Mouse (Mus musculus) intestine, embryonic 15.5 days (tissue): Measurements from ENCODE around the gene Myd88. TPM values are rescaled to one million over a fixed set of nuclear protein-coding genes. Genes with fewer than 3 reads are reported as not detected.

Source experiments
- ATAC-seq: fragments of 200-750 bp; cut with Nextera tagmentation; 2 replicates; pipeline ENCODE4 v1.8.0; 2017; ENCODE audit warnings: moderate TSS enrichment, moderate library complexity
- H3K27ac ChIP-seq: fragments of 300-500 bp; sonication (generic); 2 replicates; pipeline ENCODE4 v1.5.1; 2015; ENCODE audit warnings: mild to moderate bottlenecking, inconsistent platforms
- H3K27me3 ChIP-seq: fragments of 300-500 bp; sonication (generic); replicated peaks from 2 replicates; pipeline ENCODE4 v1.6.1; 2015; ENCODE audit warnings: inconsistent platforms
- H3K36me3 ChIP-seq: fragments of 300-500 bp; sonication (generic); 2 replicates; pipeline ENCODE4 v1.6.1; 2015; ENCODE audit warnings: inconsistent platforms
- H3K4me1 ChIP-seq: fragments of 300-500 bp; sonication (generic); replicated peaks from 2 replicates; pipeline ENCODE4 v1.6.1; 2015; ENCODE audit warnings: inconsistent platforms
- H3K4me2 ChIP-seq: fragments of 300-500 bp; sonication (generic); replicated peaks from 2 replicates; pipeline ENCODE4 v1.6.1; 2015; ENCODE audit warnings: mild to moderate bottlenecking, inconsistent platforms
- H3K4me3 ChIP-seq: fragments of 300-500 bp; sonication (generic); replicated peaks from 2 replicates; pipeline ENCODE4 v1.5.1; 2015; ENCODE audit warnings: inconsistent platforms
- H3K9ac ChIP-seq: fragments of 300-500 bp; sonication (generic); 2 replicates; pipeline ENCODE4 v1.6.1; 2015; ENCODE audit warnings: inconsistent platforms
- H3K9me3 ChIP-seq: fragments of 300-500 bp; sonication (generic); 2 replicates; pipeline ENCODE4 v1.6.1; 2016; ENCODE audit warnings: inconsistent platforms
- WGBS: fragments of 180-500 bp; shearing (Covaris S2); methylation state at CpG from one replicate; pipeline ENCODE4 v1.1.7; 2015; 5-methylcytosine and 5-hydroxymethylcytosine counted together
- polyA plus RNA-seq: library from polyadenylated mRNA; unstranded; fragments of >200 nt; fragmentation: Nextera tagmentation; extraction: Ambion mirVana; gene quantifications from 2 replicates; pipeline ENCODE4 v1.2.1, GENCODE M21; 2015

Myd88 gene
- polyA plus RNA-seq, 1 experiment from 2014 or later = 29.8 TPM

GRCm38 (mm10) chr9:119320946-119321345, 20.3 kb downstream of the Myd88 start:
- H3K27me3 ChIP-seq = no peaks in the 10 kb centered on the region
- no peak for ATAC-seq
- WGBS = 8% methylated on average over 7 of the region's 7 CpGs
- no peaks in the 10 kb centered on the region for H3K36me3 ChIP-seq
- H3K4me2 ChIP-seq = peak overlapping the region; percentile 94
- H3K9me3 ChIP-seq = no peaks in the 10 kb centered on the region
- peak overlapping the region; percentile 81 for H3K9ac ChIP-seq
- peak overlapping the region; percentile 95 for H3K4me3 ChIP-seq
- H3K27ac ChIP-seq = no peak overlapping the region
- H3K4me1 ChIP-seq = peaks cover 7% of the 10 kb centered on the region; the same call in 1 of the 2 replicates

- Histone ChIP-seq H3K27ac (no peak overlapping the region), H3K9ac (no peak overlapping the region), H3K27me3 (no peaks in the 10 kb centered on the region), H3K4me2 (peak overlapping the region; percentile 94), H3K4me3 (no peak overlapping the region), H3K9me3 (no peaks in the 10 kb centered on the region), H3K36me3 (no peaks in the 10 kb centered on the region), H3K4me1 (peaks cover 7% of the 10 kb centered on the region; the same call in 1 of the 2 replicates)
- WGBS = 81% methylated on average over 7 of the region's 7 CpGs
- no peak for ATAC-seq
These were observed 20.8 kb downstream of the Myd88 start for GRCm38 (mm10) chr9:119320446-119320845.

- Histone ChIP-seq H3K27me3 (no peaks in the 10 kb centered on the region), H3K9me3 (no peaks in the 10 kb centered on the region), H3K4me1 (peaks cover 7% of the 10 kb centered on the region; the same call in 1 of the 2 replicates), H3K4me2 (no peak overlapping the region), H3K27ac (no peak overlapping the region), H3K9ac (no peak overlapping the region), H3K36me3 (no peaks in the 10 kb centered on the region), H3K4me3 (no peak overlapping the region)
- 96% methylated on average over 1 of the region's 1 CpGs for WGBS
- no peak for ATAC-seq
These were observed 22.3 kb downstream of the Myd88 start for GRCm38 (mm10) chr9:119318891-119319290.

- no peak overlapping the region for H3K4me3 ChIP-seq
- H3K27ac ChIP-seq = no peak overlapping the region
- no peaks in the 10 kb centered on the region for H3K27me3 ChIP-seq
- no peak overlapping the region for H3K9ac ChIP-seq
- 91% methylated on average over 10 of the region's 10 CpGs for WGBS
- no peaks in the 10 kb centered on the region for H3K36me3 ChIP-seq
- H3K4me1 ChIP-seq = no peaks in the 10 kb centered on the region
- no peak for ATAC-seq
- H3K9me3 ChIP-seq = no peaks in the 10 kb centered on the region
- no peak overlapping the region for H3K4me2 ChIP-seq
These were observed 28.1 kb downstream of the Myd88 start for GRCm38 (mm10) chr9:119313096-119313495.

GRCm38 (mm10) chr9:119309067-119309466, 32.1 kb downstream of the Myd88 start:
- Histone ChIP-seq H3K36me3 (no peaks in the 10 kb centered on the region), H3K27me3 (no peaks in the 10 kb centered on the region), H3K27ac (no peak overlapping the region), H3K4me3 (no peak overlapping the region), H3K9ac (no peak overlapping the region), H3K9me3 (no peaks in the 10 kb centered on the region), H3K4me1 (no peaks in the 10 kb centered on the region), H3K4me2 (no peak overlapping the region)
- ATAC-seq = no peak
- 89% methylated on average over 1 of the region's 1 CpGs for WGBS

GRCm38 (mm10) chr9:119305863-119306262, 35.3 kb downstream of the Myd88 start:
- 0 out of 2 replicates have a peak, but pooled peaks cover 2% of the 10 kb centered on the region for H3K36me3 ChIP-seq
- H3K4me3 ChIP-seq = no peak overlapping the region
- ATAC-seq = no peak
- H3K27ac ChIP-seq = no peak overlapping the region
- 84% methylated on average over 7 of the region's 7 CpGs for WGBS
- H3K9me3 ChIP-seq = no peaks in the 10 kb centered on the region
- H3K9ac ChIP-seq = no peak overlapping the region
- no peaks in the 10 kb centered on the region for H3K27me3 ChIP-seq
- no peak overlapping the region for H3K4me2 ChIP-seq
- no peaks in the 10 kb centered on the region for H3K4me1 ChIP-seq

- Histone ChIP-seq H3K27ac (no peak overlapping the region), H3K27me3 (no peaks in the 10 kb centered on the region), H3K36me3 (0 out of 2 replicates have a peak, but pooled peaks cover 2% of the 10 kb centered on the region), H3K4me2 (no peak overlapping the region), H3K4me1 (0 out of 2 replicates have a peak, but pooled peaks cover 4% of the 10 kb centered on the region), H3K9ac (no peak overlapping the region), H3K9me3 (no peaks in the 10 kb centered on the region), H3K4me3 (no peak overlapping the region)
- ATAC-seq = peak; percentile 61
- 72% methylated on average over 3 of the region's 3 CpGs for WGBS
These were observed 42.6 kb downstream of the Myd88 start for GRCm38 (mm10) chr9:119298563-119298962.

GRCm38 (mm10) chr9:119297696-119298095, 43.5 kb downstream of the Myd88 start:
- 0 out of 2 replicates have a peak, but pooled peaks cover 4% of the 10 kb centered on the region for H3K4me1 ChIP-seq
- no peak for ATAC-seq
- WGBS = 79% methylated on average over 6 of the region's 6 CpGs

GRCm38 (mm10) chr9:119290791-119291190, 50.4 kb downstream of the Myd88 start:
- 94% methylated on average over 3 of the region's 3 CpGs for WGBS
- ATAC-seq = no peak
- no peak overlapping the region for H3K27ac ChIP-seq

More at GRCm38 (mm10) chr9:119297696-119298095, 43.5 kb downstream of the Myd88 start:
- Histone ChIP-seq H3K27me3 (no peaks in the 10 kb centered on the region), H3K9ac (no peak overlapping the region), H3K4me2 (no peak overlapping the region), H3K36me3 (0 out of 2 replicates have a peak, but pooled peaks cover 2% of the 10 kb centered on the region), H3K27ac (no peak overlapping the region), H3K9me3 (no peaks in the 10 kb centered on the region), H3K4me3 (no peak overlapping the region)

More at GRCm38 (mm10) chr9:119290791-119291190, 50.4 kb downstream of the Myd88 start:
- no peak overlapping the region for H3K4me3 ChIP-seq
- H3K27me3 ChIP-seq = no peaks in the 10 kb centered on the region
- no peak overlapping the region for H3K4me2 ChIP-seq
- no peaks in the 10 kb centered on the region for H3K36me3 ChIP-seq
- H3K9ac ChIP-seq = no peak overlapping the region
- no peaks in the 10 kb centered on the region for H3K9me3 ChIP-seq
- H3K4me1 ChIP-seq = no peaks in the 10 kb centered on the region

Other genes with a start within 250 kb of the Myd88 start
- gene Plcd1, start 247.9 kb downstream of the Myd88 start, polyA plus RNA-seq = 16.8 and 18.7 TPM in 2 replicates
- 0.51 and 0.72 TPM in 2 replicates for gene Dlec1, start 238.9 kb downstream of the Myd88 start, polyA plus RNA-seq
- gene Acaa1b, start 184.3 kb downstream of the Myd88 start, polyA plus RNA-seq = 1.9 and 2.2 TPM in 2 replicates
- gene Gm47289, start 182.2 kb downstream of the Myd88 start, polyA plus RNA-seq = not detected in 2 replicates
- gene Slc22a13, start 132.3 kb downstream of the Myd88 start, polyA plus RNA-seq = not detected in 2 replicates
- 12.0 and 12.1 TPM in 2 replicates for gene Oxsr1, start 19.0 kb downstream of the Myd88 start, polyA plus RNA-seq
- 95.2 and 108 TPM in 2 replicates for gene Acaa1a, start 1.7 kb downstream of the Myd88 start, polyA plus RNA-seq
- gene Xylb, start 16.0 kb upstream of the Myd88 start, polyA plus RNA-seq = 13.2 and 14.5 TPM in 2 replicates
- gene Slc22a14, start 24.1 kb upstream of the Myd88 start, polyA plus RNA-seq = 0.06 TPM in 1 of 2 replicates, not detected in the other
- gene Acvr2b, start 60.7 kb upstream of the Myd88 start, polyA plus RNA-seq = 20.9 and 22.7 TPM in 2 replicates
- 19.6 and 19.9 TPM in 2 replicates for gene Exog, start 103.5 kb upstream of the Myd88 start, polyA plus RNA-seq
- gene Scn5a, start 237.6 kb upstream of the Myd88 start, polyA plus RNA-seq = 0.45 TPM in 2 replicates